Comparison of ENCODE assay signal across 19 mouse cellular contexts in genomic region chr5:46137695-46138094, GRCm38 (mm10).
DNase-seq lines count a peak whose midpoint lies in the region; ATAC-seq lines count a peak whose summit lies in the region.
"Had no signal": no experiment of that assay in that cellular context is flagged by ENCODE, and none has a peak within 500 bp of the region (broad histone marks: within the 10 kb centered on the region; RNA-seq: fewer than 3 reads in every experiment).

No protein-coding gene starts in this region.

- H3K27ac ChIP-seq in forebrain, embryonic 12.5 days = no peak overlapping the region
- no peak overlapping the region for H3K27ac ChIP-seq in forebrain, embryonic 10.5 days
- no peak overlapping the region for H3K27ac ChIP-seq in hindbrain, embryonic 16.5 days (ENCODE audit: low read depth, low read length)
- H3K27ac ChIP-seq in neural tube, embryonic 12.5 days = no peak overlapping the region
- H3K27ac ChIP-seq in heart, embryonic 11.5 days (ENCODE audit: low read depth, low read length) = no peak overlapping the region
- H3K27ac ChIP-seq: gastrocnemius, adult 2 months; heart, embryonic 10.5 days had no signal

- H3K36me3 ChIP-seq in forebrain, embryonic 12.5 days (replicated peaks) = no peaks in the 10 kb centered on the region
- no peaks in the 10 kb centered on the region for H3K36me3 ChIP-seq in forebrain, embryonic 10.5 days (replicated peaks)
- no peaks in the 10 kb centered on the region for H3K36me3 ChIP-seq in hindbrain, embryonic 16.5 days (ENCODE audit: control insufficient read depth, insufficient read depth, low read length)
- H3K36me3 ChIP-seq in neural tube, embryonic 12.5 days = no peaks in the 10 kb centered on the region
- H3K36me3 ChIP-seq in heart, embryonic 11.5 days (ENCODE audit: control insufficient read depth, insufficient read depth, low read length) = no peaks in the 10 kb centered on the region
- H3K36me3 ChIP-seq: heart, embryonic 10.5 days had no signal

- 0 out of 2 replicates have a peak, but pooled peaks cover 3% of the 10 kb centered on the region for H3K27me3 ChIP-seq in forebrain, embryonic 12.5 days
- H3K27me3 ChIP-seq in forebrain, embryonic 10.5 days (ENCODE audit: poor library complexity, severe bottlenecking) = no peaks in the 10 kb centered on the region
- no peaks in the 10 kb centered on the region for H3K27me3 ChIP-seq in hindbrain, embryonic 16.5 days (replicated peaks; ENCODE audit: control insufficient read depth, insufficient read depth, low read length)
- H3K27me3 ChIP-seq in neural tube, embryonic 12.5 days (replicated peaks) = no peaks in the 10 kb centered on the region
- no peaks in the 10 kb centered on the region for H3K27me3 ChIP-seq in heart, embryonic 11.5 days (ENCODE audit: control insufficient read depth, insufficient read depth, low read length)

- H3K4me2 ChIP-seq in forebrain, embryonic 12.5 days = no peak overlapping the region
- no peak overlapping the region for H3K4me2 ChIP-seq in hindbrain, embryonic 16.5 days (ENCODE audit: low read length)
- H3K4me2 ChIP-seq in neural tube, embryonic 12.5 days (replicated peaks) = 0 out of 2 replicates have a peak overlapping the region, but pooled peaks have one; percentile 4
- H3K4me2 ChIP-seq in heart, embryonic 11.5 days = no peak overlapping the region

- H3K9me3 ChIP-seq in forebrain, embryonic 12.5 days = no peaks in the 10 kb centered on the region
- H3K9me3 ChIP-seq in forebrain, embryonic 10.5 days = no peaks in the 10 kb centered on the region
- H3K9me3 ChIP-seq in hindbrain, embryonic 16.5 days (ENCODE audit: control insufficient read depth, low read length) = no peaks in the 10 kb centered on the region
- H3K9me3 ChIP-seq in neural tube, embryonic 12.5 days = 0 out of 2 replicates have a peak, but pooled peaks cover 3% of the 10 kb centered on the region
- H3K9me3 ChIP-seq in heart, embryonic 11.5 days (replicated peaks; ENCODE audit: control insufficient read depth, low read length) = no peaks in the 10 kb centered on the region
- H3K9me3 ChIP-seq: heart, embryonic 10.5 days had no signal

- peak; percentile 60; the same call in 1 of the 2 replicates for ATAC-seq in forebrain, embryonic 12.5 days (ENCODE audit: low FRiP score)
- peak; percentile 58; the same call in 1 of the 2 replicates for ATAC-seq in hindbrain, embryonic 16.5 days
- peak; percentile 65; the same call in 1 of the 2 replicates for ATAC-seq in neural tube, embryonic 12.5 days (ENCODE audit: low FRiP score, low read depth)
- no peak for ATAC-seq in heart, embryonic 11.5 days (replicated peaks; ENCODE audit: insufficient number of reproducible peaks, low FRiP score, low TSS enrichment)

- peaks cover 4% of the 10 kb centered on the region; the same call in 1 of the 2 replicates for H3K4me1 ChIP-seq in forebrain, embryonic 12.5 days
- no peaks in the 10 kb centered on the region for H3K4me1 ChIP-seq in forebrain, embryonic 10.5 days
- H3K4me1 ChIP-seq in hindbrain, embryonic 16.5 days (ENCODE audit: control insufficient read depth, insufficient read depth, low read depth, low read length) = peaks cover 3% of the 10 kb centered on the region
- H3K4me1 ChIP-seq in neural tube, embryonic 12.5 days = peaks cover 6% of the 10 kb centered on the region; the same call in 1 of the 2 replicates
- H3K4me1 ChIP-seq in heart, embryonic 11.5 days (ENCODE audit: control insufficient read depth, insufficient read depth, low read length) = no peaks in the 10 kb centered on the region

- H3K9ac ChIP-seq in forebrain, embryonic 12.5 days = no peak overlapping the region
- no peak overlapping the region for H3K9ac ChIP-seq in hindbrain, embryonic 16.5 days (ENCODE audit: low read depth, low read length)
- no peak overlapping the region for H3K9ac ChIP-seq in neural tube, embryonic 12.5 days
- H3K9ac ChIP-seq in heart, embryonic 11.5 days (ENCODE audit: low read depth, low read length) = no peak overlapping the region

- 42% methylated on average over 3 of the region's 3 CpGs for WGBS in forebrain, embryonic 12.5 days
- 78% methylated on average over 3 of the region's 3 CpGs for WGBS in forebrain, embryonic 10.5 days
- 9% methylated on average over 3 of the region's 3 CpGs for WGBS in hindbrain, embryonic 16.5 days
- WGBS in neural tube, embryonic 12.5 days = 21% methylated on average over 3 of the region's 3 CpGs
- 90% methylated on average over 3 of the region's 3 CpGs for WGBS in heart, embryonic 11.5 days (ENCODE audit: insufficient replicate concordance)

- H3K4me3 ChIP-seq in forebrain, embryonic 12.5 days (replicated peaks) = no peak overlapping the region
- H3K4me3 ChIP-seq in forebrain, embryonic 10.5 days = no peak overlapping the region
- no peak overlapping the region for H3K4me3 ChIP-seq in hindbrain, embryonic 16.5 days (ENCODE audit: low read length)
- H3K4me3 ChIP-seq in neural tube, embryonic 12.5 days = no peak overlapping the region
- H3K4me3 ChIP-seq in heart, embryonic 11.5 days (ENCODE audit: low read depth, low read length) = no peak overlapping the region
- H3K4me3 ChIP-seq: gastrocnemius, adult 2 months; heart, embryonic 10.5 days had no signal

- no peak for DNase-seq in forebrain, embryonic 10.5 days (ENCODE audit: extremely low spot score, low spot score)
- DNase-seq in lung, postnatal 36 days = peak; percentile 0
- no peak for DNase-seq in lung, postnatal 14 days
- no peak for DNase-seq in adrenal gland, postnatal 25 days
- DNase-seq: adrenal gland, adult 8-10 months; cerebellum, postnatal 10 days; gastrocnemius, adult 2 months; heart, postnatal 36 days; kidney, adult 11 months; kidney, postnatal 14 days; layer of hippocampus, postnatal 36 days; left cerebral cortex, postnatal 4 days; lung, adult 18-20 months; right cerebral cortex, postnatal 25 days had no signal
